Mouse (Mus musculus): ENCODE results near the gene Flvcr2. TPM values are rescaled to one million over a fixed set of nuclear protein-coding genes. Genes with fewer than 3 reads are reported as not detected.

The Flvcr2 gene
- total and polyA plus RNA-seq, 3 experiments = 0.07 TPM; not detected in 2

DNA sequence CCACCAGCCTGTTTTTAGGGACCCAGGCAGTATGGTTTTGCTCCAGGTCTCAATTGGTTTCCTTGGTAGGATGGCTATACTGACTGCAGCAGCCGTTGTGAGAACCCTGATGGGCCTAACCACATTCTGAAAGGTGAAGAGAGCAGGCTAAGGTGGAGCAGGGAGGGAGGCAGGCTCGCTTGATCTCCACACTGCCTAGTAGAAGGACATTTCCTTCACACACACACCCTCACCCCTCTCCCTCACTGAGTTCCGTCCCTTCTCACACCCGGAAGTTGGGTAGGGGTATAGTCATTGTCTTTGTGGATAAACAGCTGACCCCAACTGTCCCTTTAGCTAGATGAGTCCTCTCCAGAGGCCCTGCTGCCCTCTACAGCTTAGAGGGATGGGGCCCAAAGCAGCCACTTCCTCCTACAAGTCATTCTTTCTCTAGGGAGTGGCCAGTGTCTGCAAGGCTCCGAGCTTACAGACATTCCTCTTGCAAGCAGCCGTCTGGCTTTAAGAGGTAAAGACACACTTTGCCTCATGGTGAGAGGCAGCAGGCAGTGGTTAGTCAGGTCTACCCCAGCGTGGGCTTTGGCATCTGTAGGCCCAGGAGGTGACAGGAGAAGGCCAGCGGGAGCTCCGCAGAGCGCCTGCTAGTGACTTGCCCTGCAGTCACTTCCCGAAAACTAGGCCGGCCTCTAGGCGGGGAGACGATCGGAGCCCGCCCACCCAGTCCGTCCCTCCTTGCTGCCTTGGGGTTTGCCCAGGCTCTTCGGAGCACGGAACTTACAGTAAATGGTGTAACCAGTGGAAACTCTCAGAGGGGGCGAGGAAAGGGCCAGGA lies 41.1 kb upstream of the Flvcr2 start:
- Histone ChIP-seq H3K27ac (ENCODE audit: control insufficient read depth, low read depth, low read length) (peak overlapping the region; percentile 80), H3K9ac (ENCODE audit: control insufficient read depth, low read depth, low read length, poor library complexity, severe bottlenecking) (peak overlapping the region; percentile 81), H3K4me1 (ENCODE audit: control insufficient read depth in 1 of 2, insufficient read depth in 2 of 2, low read length in 2 of 2) (peaks cover 3 to 15% of the 10 kb centered on the region in 2 experiments; a peak in 3 of 4 replicates), H3K27me3 (ENCODE audit: control insufficient read depth in 1 of 2, insufficient read depth in 2 of 2, low read length in 2 of 2) (no peaks in the 10 kb centered on the region), H3K9me3 (replicated peaks; ENCODE audit: insufficient read depth, low read length) (no peaks in the 10 kb centered on the region), H3K79me2 (ENCODE audit: control insufficient read depth, insufficient read depth, low read length, poor library complexity) (no peaks in the 10 kb centered on the region; the same call in 1 of the 2 replicates), H3K36me3 (ENCODE audit: control insufficient read depth in 1 of 2, insufficient read depth in 2 of 2, low read length in 2 of 2) (peaks cover 0 to 3% of the 10 kb centered on the region in 2 experiments; a peak in 1 of 4 replicates), H3K4me3 (ENCODE audit: control insufficient read depth in 1 of 2, insufficient read depth in 1 of 2, low read depth in 2 of 2, low read length in 2 of 2) (peak overlapping the region; percentile 65 to 75)
- DNase-seq (ENCODE audit: low read depth, low spot score) = peak; percentile 93
- TF ChIP-seq SIN3A (IDR thresholded peaks at IDR 0.05; ENCODE audit: low read length) (peak; percentile 57; the same call in 1 of the 2 replicates), E2F4 (IDR thresholded peaks at IDR 0.05; ENCODE audit: borderline replicate concordance, low read depth, low read length) (no peak), MAFK (IDR thresholded peaks at IDR 0.05; ENCODE audit: borderline replicate concordance, low read depth, low read length) (no peak), GABPA (IDR thresholded peaks at IDR 0.05; ENCODE audit: low read depth, low read length) (no peak), SMC3 (IDR thresholded peaks at IDR 0.05; ENCODE audit: low read depth, low read length) (no peak), ZKSCAN1 (IDR thresholded peaks at IDR 0.05; ENCODE audit: low read depth, low read length) (no peak), KAT2A (conservative IDR thresholded peaks at IDR 0.05; ENCODE audit: low read depth, low read length) (no peak; the same call in 1 of the 2 replicates), CHD1 (IDR thresholded peaks at IDR 0.05; ENCODE audit: low read depth, low read length) (no peak), MXI1 (IDR thresholded peaks at IDR 0.05; ENCODE audit: low read depth, low read length) (peak; percentile 48), MEF2A (IDR thresholded peaks at IDR 0.05; ENCODE audit: extremely low read depth, insufficient replicate concordance, low read depth, low read length, poor library complexity, severe bottlenecking) (no peak), MYB (IDR thresholded peaks at IDR 0.05; ENCODE audit: low read depth, low read length) (no peak), MAX (IDR thresholded peaks at IDR 0.05; ENCODE audit: low read length) (no peak), USF2 (IDR thresholded peaks at IDR 0.05; ENCODE audit: borderline replicate concordance in 1 of 2, insufficient read depth in 1 of 2, low read depth in 1 of 2, low read length in 2 of 2) (no peak), NELFE (IDR thresholded peaks at IDR 0.05; ENCODE audit: low read depth, low read length) (peak; percentile 90), NRF1 (IDR thresholded peaks at IDR 0.05; ENCODE audit: insufficient read depth, low read depth, low read length, poor library complexity, severe bottlenecking) (no peak), POLR2A (IDR thresholded peaks at IDR 0.05; ENCODE audit: control insufficient read depth in 1 of 2, insufficient read depth in 1 of 2, low read depth in 1 of 2, low read length in 2 of 2, poor library complexity in 1 of 2) (peak; percentile 84 to 95), GATA1 (IDR thresholded peaks at IDR 0.05; ENCODE audit: low read depth, low read length) (no peak), TCF12 (IDR thresholded peaks at IDR 0.05; ENCODE audit: low read depth, low read length) (peak; percentile 17; the same call in 1 of the 2 replicates), EP300 (IDR thresholded peaks at IDR 0.05; ENCODE audit: low read depth in 1 of 2, low read length in 2 of 2) (no peak), MYC (IDR thresholded peaks at IDR 0.05; ENCODE audit: low read depth, low read length) (no peak), POLR2AphosphoS2 (IDR thresholded peaks at IDR 0.05; ENCODE audit: low read length) (peak; percentile 78), TAL1 (IDR thresholded peaks at IDR 0.05; ENCODE audit: low read length) (no peak), HCFC1 (IDR thresholded peaks at IDR 0.05; ENCODE audit: low read depth, low read length) (peak; percentile 59; the same call in 1 of the 2 replicates), ELF1 (IDR thresholded peaks at IDR 0.05; ENCODE audit: low read depth, low read length) (peak; percentile 56; the same call in 1 of the 2 replicates), POLR2AphosphoS5 (IDR thresholded peaks at IDR 0.05; ENCODE audit: borderline replicate concordance, low read depth, low read length) (no peak), ZMIZ1 (IDR thresholded peaks at IDR 0.05; ENCODE audit: low read depth, low read length) (peak; percentile 74; the same call in 1 of the 2 replicates), CHD2 (IDR thresholded peaks at IDR 0.05; ENCODE audit: low read length) (no peak), CTCF (IDR thresholded peaks at IDR 0.05 in 2 of 3, conservative IDR thresholded peaks at IDR 0.05 in 1 of 3; ENCODE audit: control insufficient read depth in 1 of 3, insufficient read depth in 1 of 3, low read depth in 2 of 3, low read length in 3 of 3, poor library complexity in 1 of 3, severe bottlenecking in 1 of 3) (peak in 2 of 3 experiments; percentile 11 to 32; a peak in 2 of 6 replicates), USF1 (IDR thresholded peaks at IDR 0.05; ENCODE audit: low read depth, low read length) (peak; percentile 12; the same call in 1 of the 2 replicates), TBP (IDR thresholded peaks at IDR 0.05; ENCODE audit: low read depth, low read length) (peak; percentile 53), ZC3H11A (IDR thresholded peaks at IDR 0.05; ENCODE audit: low read depth, low read length) (no peak), JUND (IDR thresholded peaks at IDR 0.05; ENCODE audit: low read depth, low read length) (no peak), BHLHE40 (IDR thresholded peaks at IDR 0.05; ENCODE audit: borderline replicate concordance, low read depth, low read length) (no peak), RCOR1 (IDR thresholded peaks at IDR 0.05; ENCODE audit: low read depth, low read length) (no peak), RAD21 (IDR thresholded peaks at IDR 0.05; ENCODE audit: low read depth, low read length) (no peak)

All from MEL (cell line).